Mouse (Mus musculus) left cerebral cortex, adult 2 months (tissue): ENCODE data around the gene Gm48552. TPM values are rescaled to one million over a fixed set of nuclear protein-coding genes. Genes with fewer than 3 reads are reported as not detected.

Source experiments
- DNase-seq, 2 experiments: peaks; one replicate each; pipeline ENCODE4 v3.0.0; 2021 to 2022; ENCODE audit warnings: low spot score in 2 of 2, mixed read lengths in 1 of 2; ENCODE audit errors: extremely low spot score in 1 of 2
- H3K27ac ChIP-seq: fragments of 200-600 bp; 2 replicates; pipeline ENCODE4 v1.8.1; 2022
- H3K4me3 ChIP-seq: fragments of 200-600 bp; 2 replicates; pipeline ENCODE4 v1.8.1; 2022
- CTCF ChIP-seq: fragments of 200-600 bp; IDR thresholded peaks from 2 replicates; pipeline ENCODE4 v1.8.1; 2022; ENCODE audit warnings: antibody characterized with exemption, mild to moderate bottlenecking, moderate library complexity
- intact Hi-C: fragments of 180-260 bp; cut with DNase I; formaldehyde crosslinking; loops from one replicate; pipeline ENCODE4 v1.15.1; 2025
- total RNA-seq, 2 experiments: library from RNA; stranded (reverse); gene quantifications; 2 replicates each; pipeline ENCODE4 v1.2.3; 2021

Gm48552 gene
- total RNA-seq, 2 experiments from 2014 or later, result 5.1 to 7.1 TPM

DNA sequence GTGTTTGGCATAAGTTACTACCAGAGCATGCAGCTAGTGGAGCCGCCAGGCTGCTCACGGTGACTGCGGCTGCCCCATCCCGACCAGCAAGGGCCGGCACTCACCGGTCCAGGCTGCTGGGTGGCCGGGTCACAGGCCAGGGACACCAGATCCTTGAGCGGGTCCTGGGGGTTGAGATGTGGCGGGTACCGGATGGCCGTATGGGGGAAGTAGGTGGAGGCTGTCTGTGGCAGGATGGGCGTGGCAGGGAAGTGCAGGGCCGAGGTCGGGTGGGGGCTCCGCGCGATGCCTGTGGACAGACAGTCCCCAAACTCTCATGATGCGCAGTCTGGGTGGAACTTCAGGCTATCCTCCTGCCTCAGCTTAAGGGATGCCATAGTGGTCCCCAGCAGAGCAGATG, 15.9 kb downstream of the Gm48552 start:
- no peak overlapping the region for H3K4me3 ChIP-seq
- H3K27ac ChIP-seq, result no peak overlapping the region; the same call in 1 of the 2 replicates
- intact Hi-C loops, result no loop called here
- no peak for TF ChIP-seq CTCF
- no peak for DNase-seq

DNA sequence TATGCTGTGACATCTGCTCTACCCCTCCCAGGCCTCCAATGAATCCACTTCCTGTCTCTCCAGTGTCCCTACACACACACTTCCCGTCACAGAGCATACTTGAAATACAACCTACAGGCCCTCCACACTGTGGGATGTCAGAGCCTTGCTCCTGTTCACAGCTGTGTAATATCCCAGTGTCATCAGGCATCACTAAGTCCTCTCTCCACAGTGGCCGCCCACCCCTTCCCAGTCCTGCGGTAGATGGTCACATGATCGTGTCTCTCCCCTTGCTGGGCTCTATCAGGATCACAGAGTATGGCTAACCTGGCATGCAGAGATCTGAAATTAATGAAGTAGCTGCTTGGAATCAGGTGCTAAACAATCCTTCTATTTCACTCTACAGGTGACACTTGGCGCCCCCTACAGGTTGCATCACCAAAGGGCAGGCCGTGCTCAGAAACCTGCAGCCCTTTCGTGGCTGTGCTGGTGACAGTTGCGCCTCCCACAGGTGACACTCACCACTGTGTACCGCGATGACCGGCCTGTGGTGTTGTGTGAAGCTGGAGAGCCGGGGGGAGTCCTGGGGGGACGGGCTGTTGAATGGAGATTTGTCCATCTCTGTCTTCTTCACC, 16.9 kb downstream of the Gm48552 start:
- Histone ChIP-seq H3K27ac (no peak overlapping the region), H3K4me3 (no peak overlapping the region)
- peak; percentile 81 for TF ChIP-seq CTCF
- intact Hi-C loops, result no loop called here
- DNase-seq, result peak; percentile 59 to 64

DNA sequence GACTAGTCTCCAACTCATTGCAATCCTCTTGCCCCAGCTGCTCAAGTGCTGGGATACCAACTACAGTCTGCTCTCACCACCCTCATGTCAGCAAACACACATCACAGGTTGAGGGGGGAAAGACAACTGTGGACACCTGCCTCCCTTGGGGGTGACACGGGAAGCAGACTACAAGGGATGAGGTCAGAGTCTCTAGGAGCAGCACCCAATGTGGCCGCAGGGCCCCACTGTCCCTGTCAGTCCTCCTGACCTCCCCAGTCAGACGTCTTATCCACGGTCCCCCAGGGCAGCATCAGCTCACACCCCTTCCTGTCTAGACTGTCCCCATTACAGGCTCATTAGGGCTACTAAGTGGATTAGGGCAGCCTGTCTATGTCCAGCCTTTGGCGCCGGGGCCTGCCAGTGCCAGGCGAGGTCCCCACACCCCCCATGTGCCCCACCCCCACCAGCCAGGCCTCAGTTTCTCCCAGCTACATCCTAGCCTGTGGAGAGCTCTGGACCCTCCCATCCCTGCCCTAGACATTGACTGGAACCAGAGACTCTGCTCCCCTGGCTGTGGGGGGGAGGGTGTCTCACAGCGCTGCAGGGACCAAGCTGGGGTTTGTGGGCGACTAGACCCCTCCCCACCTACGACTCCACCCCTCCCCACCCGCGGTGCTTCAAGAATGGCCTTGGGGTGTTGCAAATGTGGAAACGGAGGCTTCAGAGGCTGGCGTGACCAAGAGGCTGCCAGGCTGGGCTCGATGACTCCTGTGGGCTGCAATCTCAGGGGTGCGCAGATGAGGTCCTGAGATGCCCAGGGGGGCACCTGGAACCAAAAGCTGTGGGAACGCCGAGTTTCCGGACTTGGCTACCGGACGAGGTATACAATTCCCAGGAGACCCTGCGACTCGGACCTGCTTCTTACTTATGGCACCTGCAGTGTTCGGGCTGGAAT, 18.0 kb downstream of the Gm48552 start:
- DNase-seq, result no peak
- peak overlapping the region; percentile 56 for H3K27ac ChIP-seq
- 0 out of 2 replicates have a peak overlapping the region, but pooled peaks have one; percentile 3 for H3K4me3 ChIP-seq
- no peak for TF ChIP-seq CTCF
- intact Hi-C loops, result no loop called here

DNA sequence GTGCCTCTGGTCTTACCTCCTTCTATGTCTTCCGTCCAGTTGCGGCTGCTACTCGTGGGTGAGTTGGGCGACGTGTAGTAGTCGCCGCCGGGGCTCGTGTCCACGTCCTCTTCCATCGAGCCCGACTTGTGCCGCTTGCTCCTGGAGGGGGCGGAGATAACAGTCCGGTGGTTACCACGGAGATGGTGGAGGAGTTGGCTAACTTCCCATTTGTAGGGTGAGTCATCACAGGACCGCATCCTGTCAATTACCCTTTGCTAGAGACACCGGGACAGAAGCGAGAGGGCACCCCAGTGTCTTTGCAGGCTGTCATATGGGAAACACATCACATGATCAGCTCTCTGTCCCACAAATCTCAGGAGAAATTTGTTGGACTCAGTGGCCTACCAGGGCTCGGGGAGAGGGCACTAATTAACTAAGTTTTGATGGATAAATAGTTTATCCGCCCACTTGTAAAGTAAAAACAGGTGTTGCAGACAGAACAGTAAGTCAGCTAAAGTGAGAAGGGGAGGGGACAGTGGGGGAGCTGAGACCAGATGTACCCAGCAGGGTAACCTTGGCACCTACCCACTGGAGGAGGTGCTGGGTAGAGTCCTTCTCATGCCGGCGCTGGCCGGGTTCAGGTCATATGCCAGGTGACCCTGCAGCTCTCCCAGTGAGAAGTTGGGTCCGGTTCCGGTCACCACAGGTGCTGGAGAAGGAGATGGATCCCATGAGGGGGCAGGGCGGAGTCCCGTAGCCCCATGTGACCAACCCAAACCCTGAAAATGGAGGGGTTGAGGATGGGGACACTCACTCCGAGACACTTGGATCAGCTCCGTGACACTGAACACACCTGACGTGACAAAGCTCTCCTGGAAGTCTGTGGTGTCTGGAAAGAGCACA, 19.0 kb downstream of the Gm48552 start:
- Histone ChIP-seq H3K4me3 (0 out of 2 replicates have a peak overlapping the region, but pooled peaks have one; percentile 3), H3K27ac (peak overlapping the region; percentile 56)
- peak; percentile 69 to 70 for DNase-seq
- intact Hi-C loops, result no loop called here
- no peak; the same call in 1 of the 2 replicates for TF ChIP-seq CTCF

DNA sequence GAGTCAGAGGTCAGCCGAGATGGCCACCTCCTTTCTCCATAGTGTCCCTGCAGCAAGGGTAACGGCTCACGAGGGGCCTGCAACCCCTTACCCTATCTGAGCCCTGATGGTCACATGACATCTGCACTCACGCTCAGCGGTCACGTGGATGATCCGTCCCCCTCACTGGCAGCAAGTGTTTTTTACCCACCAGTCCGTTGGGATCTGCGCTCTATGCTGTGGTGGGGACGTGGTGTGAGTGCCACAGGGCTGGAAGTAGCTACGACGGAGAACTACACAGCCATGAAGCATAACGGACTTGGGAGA, 19.6 kb downstream of the Gm48552 start:
- peak overlapping the region; percentile 56 for H3K27ac ChIP-seq
- no peak for TF ChIP-seq CTCF
- no peak overlapping the region for H3K4me3 ChIP-seq
- intact Hi-C loops, result no loop called here
- DNase-seq, result no peak

DNA sequence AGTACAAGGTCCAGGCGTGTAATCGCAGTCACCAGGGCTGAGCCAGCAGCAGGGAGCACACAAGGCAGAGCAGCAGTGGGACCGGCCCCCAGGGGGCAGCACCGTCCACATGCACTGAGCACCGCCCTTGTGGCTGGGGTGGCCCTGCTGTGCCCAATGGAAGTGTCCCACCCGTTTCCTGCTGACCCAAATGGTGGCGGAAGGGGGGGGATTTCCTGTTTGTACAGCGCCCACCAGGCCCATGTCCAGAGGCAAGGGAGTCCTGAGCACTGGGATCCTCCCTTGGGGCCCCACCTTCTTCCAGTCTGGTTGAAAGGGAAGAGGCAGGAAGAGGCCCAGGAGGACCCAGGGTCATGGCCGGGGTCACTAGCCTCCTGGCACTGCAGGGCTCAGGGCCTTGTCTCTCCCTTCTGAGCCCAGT, 20.1 kb downstream of the Gm48552 start:
- H3K4me3 ChIP-seq, result no peak overlapping the region
- peak in 1 of 2 experiments; percentile 72 for DNase-seq
- peak overlapping the region; percentile 61 for H3K27ac ChIP-seq
- intact Hi-C loops, result no loop called here
- peak; percentile 82 for TF ChIP-seq CTCF

DNA sequence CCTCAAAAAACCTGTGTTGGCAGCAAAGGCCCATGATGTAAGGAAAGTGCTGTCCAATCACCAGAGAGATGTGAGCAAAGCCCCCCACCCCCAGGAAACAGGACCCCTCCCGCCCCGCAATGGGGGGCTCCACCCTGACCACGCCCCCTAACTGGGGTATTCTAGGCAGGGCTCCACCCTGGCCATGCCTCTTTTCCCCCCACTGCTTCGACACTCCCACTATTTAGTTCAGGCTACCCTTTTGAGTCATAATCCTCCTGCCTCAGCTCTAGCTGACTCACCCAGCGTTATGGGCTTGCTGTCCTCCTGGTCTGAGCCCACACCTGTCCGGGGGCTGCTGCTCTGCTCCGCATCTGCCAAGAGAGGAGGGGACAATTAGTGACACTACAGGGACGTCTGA, 20.5 kb downstream of the Gm48552 start:
- DNase-seq, result no peak
- H3K27ac ChIP-seq, result peak overlapping the region; percentile 61
- no peak overlapping the region for H3K4me3 ChIP-seq
- intact Hi-C loops, result no loop called here
- TF ChIP-seq CTCF, result no peak

DNA sequence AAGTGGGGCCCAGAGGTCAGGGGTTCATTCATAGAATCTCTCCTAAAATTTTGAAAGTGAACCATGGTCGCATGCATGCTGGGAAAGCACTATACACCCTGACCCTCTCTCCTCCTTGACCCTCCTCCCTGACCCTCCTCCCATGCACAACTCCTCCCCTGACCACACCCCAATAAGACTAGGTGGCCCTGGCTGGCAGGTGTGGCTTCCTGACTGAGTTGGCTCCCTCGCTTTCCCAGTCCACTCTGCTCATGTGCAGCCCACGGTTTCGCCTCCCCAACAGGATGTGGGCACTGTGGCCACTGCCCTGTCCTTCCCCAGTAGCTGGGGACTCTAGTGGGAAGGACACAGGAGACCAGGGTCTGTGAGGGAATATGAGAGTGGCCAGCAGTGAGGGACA, 21.5 kb downstream of the Gm48552 start:
- H3K27ac ChIP-seq, result peak overlapping the region; percentile 97
- intact Hi-C loops, result no loop called here
- DNase-seq, result no peak
- no peak overlapping the region for H3K4me3 ChIP-seq
- TF ChIP-seq CTCF, result no peak

DNA sequence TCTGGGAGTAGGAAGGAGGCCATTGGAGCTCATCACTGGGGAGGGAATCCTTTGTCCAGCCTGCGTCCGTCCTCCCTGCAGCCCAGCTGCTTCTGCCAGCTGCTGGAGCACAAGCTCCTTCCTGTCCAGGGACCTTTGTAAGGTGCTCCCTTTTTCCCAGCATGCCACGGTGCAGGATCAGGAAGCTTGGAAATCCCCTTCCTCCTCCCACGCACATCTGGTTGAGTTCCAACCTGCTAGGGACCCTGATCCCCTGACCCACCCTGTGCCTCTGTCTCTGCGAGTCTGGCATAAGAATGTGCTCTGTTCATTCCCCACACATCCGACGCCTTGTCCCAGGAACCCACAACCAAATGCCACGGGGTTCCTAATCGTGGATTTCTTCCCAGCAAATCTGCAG, 22.2 kb downstream of the Gm48552 start:
- Histone ChIP-seq H3K27ac (peak overlapping the region; percentile 97), H3K4me3 (no peak overlapping the region)
- DNase-seq, result no peak
- intact Hi-C loops, result no loop called here
- no peak for TF ChIP-seq CTCF

DNA sequence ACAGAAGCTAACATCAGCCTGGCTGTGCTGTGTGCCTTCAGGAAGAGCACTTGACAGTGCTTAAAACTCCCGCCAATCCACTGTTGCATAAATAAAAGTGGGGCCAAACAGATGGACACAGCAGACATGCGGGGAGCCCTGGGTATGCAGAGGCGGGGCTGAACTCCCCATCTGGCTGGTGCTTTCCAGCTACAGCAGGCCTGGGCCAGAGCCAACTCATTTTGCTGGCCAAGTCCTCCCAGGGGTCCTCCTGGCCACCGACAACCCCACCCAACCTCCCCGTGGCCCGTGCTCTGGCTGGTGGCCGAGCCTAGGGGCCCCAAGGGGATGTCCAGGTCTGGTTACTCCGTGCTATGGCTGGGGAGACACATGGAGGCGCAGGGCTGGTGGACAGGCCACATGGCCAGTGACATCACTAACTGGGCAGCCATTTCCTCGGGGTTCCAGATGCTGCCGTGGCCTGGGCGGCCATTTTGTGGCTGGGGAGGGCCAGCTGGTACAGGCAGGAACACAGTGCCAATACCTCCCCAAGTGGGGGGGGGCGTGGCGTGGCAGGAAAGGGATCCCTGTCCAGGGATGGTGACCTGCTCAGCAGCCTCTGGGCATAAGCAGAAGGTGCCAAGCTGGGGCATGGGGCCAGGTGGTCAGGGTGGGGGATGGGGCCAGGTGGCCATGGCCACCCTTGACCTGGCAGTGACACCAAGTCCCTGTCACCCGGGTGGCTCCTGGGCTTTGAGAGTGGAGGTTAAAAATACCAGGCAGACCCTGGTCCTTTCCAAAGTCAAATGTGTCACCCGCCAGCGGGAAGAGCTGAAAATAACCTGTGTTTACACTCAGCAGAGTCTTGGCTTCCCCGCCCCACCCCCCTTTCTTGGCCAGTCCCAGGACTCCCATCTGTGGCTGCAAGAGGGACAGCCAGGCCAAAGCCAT, 22.9 kb downstream of the Gm48552 start:
- Histone ChIP-seq H3K4me3 (no peak overlapping the region), H3K27ac (peak overlapping the region; percentile 97)
- intact Hi-C loops, result loop anchor here (2.0 kb wide), 1 partner anchor 15 kb away; no protein-coding TSS in a partner anchor
- peak in 1 of 2 experiments; percentile 60 for DNase-seq
- TF ChIP-seq CTCF, result no peak
